Mouse (Mus musculus) embryonic fibroblast, embryonic 13.5 days (primary cell): Measurements from ENCODE around the gene H6pd.

Source experiments
- CTCF ChIP-seq: IDR thresholded peaks from 2 replicates; pipeline ENCODE4 v1.5.1; 2011; ENCODE audit warnings: mild to moderate bottlenecking, control low read depth, low read length, moderate library complexity, borderline replicate concordance; ENCODE audit not compliant: insufficient read depth
- POLR2A ChIP-seq: IDR thresholded peaks from 2 replicates; pipeline ENCODE4 v1.6.1; 2011; ENCODE audit warnings: low read depth, mild to moderate bottlenecking, control low read depth, low read length, moderate library complexity

DNA sequence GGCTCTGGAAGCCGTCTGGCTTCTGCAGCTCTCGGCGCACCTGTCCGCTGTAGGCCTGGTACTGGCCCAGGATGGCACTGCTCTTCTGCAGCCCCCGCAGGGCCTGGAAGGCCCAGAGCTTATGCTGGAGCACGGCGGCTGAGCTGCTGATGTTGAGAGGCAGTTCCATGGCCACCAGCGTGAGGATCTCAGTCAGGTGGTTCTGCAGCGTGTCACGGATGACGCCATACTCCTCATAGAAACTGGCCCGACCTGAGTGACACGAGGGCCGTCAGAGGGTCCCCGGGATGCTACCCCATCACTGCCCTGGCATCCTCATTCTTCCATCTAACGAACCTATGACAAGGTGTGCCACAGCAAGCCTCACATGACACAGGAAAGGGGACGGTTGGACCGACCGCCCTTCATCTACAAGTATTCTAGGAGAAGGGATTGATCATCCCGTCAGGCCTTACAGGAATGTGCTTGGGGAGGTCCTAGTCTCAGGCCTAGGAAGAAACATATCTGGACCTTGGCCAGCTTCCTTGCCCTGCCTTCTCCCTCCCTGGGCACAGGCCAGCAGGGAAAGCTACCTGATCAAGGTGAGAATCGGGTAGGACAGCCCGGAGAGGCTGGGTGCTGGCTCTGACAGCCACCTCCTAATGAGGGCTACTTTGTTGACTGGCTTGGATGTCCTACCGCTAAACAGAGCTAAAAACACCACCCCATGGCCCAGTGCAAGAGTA, 24.7 kb downstream of the H6pd start:
- no peak for TF ChIP-seq CTCF
- TF ChIP-seq POLR2A: no peak
